Mouse (Mus musculus) embryonic facial prominence, embryonic 12.5 days (tissue): ENCODE measurements around the gene Nol3. TPM values are rescaled to one million over a fixed set of nuclear protein-coding genes. Genes with fewer than 3 reads are reported as not detected.

ENCODE experiments used
- ATAC-seq: fragments of 200-750 bp; cut with Nextera tagmentation; 2 replicates; pipeline ENCODE4 v1.8.0; 2017; ENCODE audit not compliant: insufficient number of reproducible peaks, insufficient read depth, low FRiP score, low TSS enrichment
- H3K27ac ChIP-seq: fragments of 300-500 bp; sonication (generic); 2 replicates; pipeline ENCODE4 v1.5.1; 2016; ENCODE audit warnings: mild to moderate bottlenecking
- H3K27me3 ChIP-seq: fragments of 300-500 bp; sonication (generic); 2 replicates; pipeline ENCODE4 v1.6.1; 2016; ENCODE audit warnings: mild to moderate bottlenecking, moderate library complexity
- H3K36me3 ChIP-seq: fragments of 300-500 bp; sonication (generic); 2 replicates; pipeline ENCODE4 v1.6.1; 2016; ENCODE audit warnings: mild to moderate bottlenecking
- H3K4me1 ChIP-seq: fragments of 300-500 bp; sonication (generic); 2 replicates; pipeline ENCODE4 v1.6.1; 2016
- H3K4me2 ChIP-seq: fragments of 300-500 bp; sonication (generic); replicated peaks from 2 replicates; pipeline ENCODE4 v1.6.1; 2016; ENCODE audit warnings: mild to moderate bottlenecking, moderate library complexity
- H3K4me3 ChIP-seq: fragments of 300-500 bp; sonication (generic); 2 replicates; pipeline ENCODE4 v1.5.1; 2016; ENCODE audit warnings: mild to moderate bottlenecking
- H3K9ac ChIP-seq: fragments of 300-500 bp; sonication (generic); 2 replicates; pipeline ENCODE4 v1.6.1; 2016; ENCODE audit warnings: mild to moderate bottlenecking, moderate library complexity
- H3K9me3 ChIP-seq: fragments of 300-500 bp; sonication (generic); 2 replicates; pipeline ENCODE4 v1.6.1; 2016; ENCODE audit warnings: mild to moderate bottlenecking, moderate library complexity
- WGBS: fragments of 180-500 bp; shearing (Covaris S2); methylation state at CpG from one replicate; pipeline ENCODE4 v1.1.7; 2016; 5-methylcytosine and 5-hydroxymethylcytosine counted together
- polyA plus RNA-seq: library from polyadenylated mRNA; unstranded; fragments of >200 nt; fragmentation: Nextera tagmentation; extraction: Ambion mirVana; gene quantifications from 2 replicates; pipeline ENCODE4 v1.2.1, GENCODE M21; 2016

Nol3 gene
- polyA plus RNA-seq, 1 experiment from 2014 or later = 2.1 TPM

GRCm38 (mm10) chr8:105304325-105305210 lies 28.6 kb downstream of the Nol3 start:
- 69% methylated on average over 9 of the region's 9 CpGs for WGBS
- no peaks in the 10 kb centered on the region for H3K27me3 ChIP-seq
- H3K4me1 ChIP-seq = peaks cover 25% of the 10 kb centered on the region
- no peak overlapping the region for H3K9ac ChIP-seq
- H3K9me3 ChIP-seq = no peaks in the 10 kb centered on the region
- peak overlapping the region; percentile 51; the same call in 1 of the 2 replicates for H3K27ac ChIP-seq
- no peak overlapping the region for H3K4me2 ChIP-seq
- no peak for ATAC-seq
- peaks cover 73% of the 10 kb centered on the region for H3K36me3 ChIP-seq
- H3K4me3 ChIP-seq = no peak overlapping the region

GRCm38 (mm10) chr8:105305211-105306145 lies 29.5 kb downstream of the Nol3 start, which contains the start of gene Elmo3:
Elmo3 (plus strand) TSS chr8:105305601.
- Histone ChIP-seq H3K36me3 (peaks cover 65% of the 10 kb centered on the region), H3K27ac (peak within 1 kb of the TSS; percentile 73)
- WGBS = 6% methylated on average over 29 of the region's 30 CpGs

GRCm38 (mm10) chr8:105306146-105306691 lies 30.3 kb downstream of the Nol3 start:
- peak overlapping the region; percentile 32 for H3K4me3 ChIP-seq
- H3K27me3 ChIP-seq = no peaks in the 10 kb centered on the region
- H3K9ac ChIP-seq = peak overlapping the region; percentile 49
- H3K4me1 ChIP-seq = peaks cover 25% of the 10 kb centered on the region
- no peaks in the 10 kb centered on the region for H3K9me3 ChIP-seq
- ATAC-seq = peak; percentile 39
- 36% methylated on average over 5 of the region's 5 CpGs for WGBS
- H3K4me2 ChIP-seq = peak overlapping the region; percentile 74
- peaks cover 59% of the 10 kb centered on the region for H3K36me3 ChIP-seq
- H3K27ac ChIP-seq = peak overlapping the region; percentile 73

More at GRCm38 (mm10) chr8:105305211-105306145, 29.5 kb downstream of the Nol3 start, which contains the start of gene Elmo3:
- Histone ChIP-seq H3K9ac (peak within 1 kb of the TSS; percentile 49), H3K9me3 (no peaks in the 10 kb centered on the region), H3K4me2 (peak within 1 kb of the TSS; percentile 74), H3K4me1 (peaks cover 25% of the 10 kb centered on the region), H3K27me3 (no peaks in the 10 kb centered on the region), H3K4me3 (peak within 1 kb of the TSS; percentile 32)
- peak; percentile 49 for ATAC-seq

GRCm38 (mm10) chr8:105307670-105308069 lies 31.7 kb downstream of the Nol3 start:
- peaks cover 25% of the 10 kb centered on the region for H3K4me1 ChIP-seq
- H3K36me3 ChIP-seq = peaks cover 56% of the 10 kb centered on the region

GRCm38 (mm10) chr8:105308428-105308827 lies 32.5 kb downstream of the Nol3 start:
- no peaks in the 10 kb centered on the region for H3K9me3 ChIP-seq
- H3K36me3 ChIP-seq = peaks cover 57% of the 10 kb centered on the region
- 95% methylated on average over 10 of the region's 10 CpGs for WGBS
- no peak overlapping the region for H3K4me3 ChIP-seq
- no peak overlapping the region for H3K27ac ChIP-seq
- H3K27me3 ChIP-seq = no peaks in the 10 kb centered on the region
- H3K4me1 ChIP-seq = peaks cover 25% of the 10 kb centered on the region
- H3K4me2 ChIP-seq = no peak overlapping the region
- ATAC-seq = no peak
- no peak overlapping the region for H3K9ac ChIP-seq

More at GRCm38 (mm10) chr8:105307670-105308069, 31.7 kb downstream of the Nol3 start:
- no peaks in the 10 kb centered on the region for H3K27me3 ChIP-seq
- WGBS = 94% methylated on average over 13 of the region's 13 CpGs
- ATAC-seq = no peak
- H3K4me3 ChIP-seq = no peak overlapping the region
- H3K9me3 ChIP-seq = no peaks in the 10 kb centered on the region
- H3K27ac ChIP-seq = no peak overlapping the region
- no peak overlapping the region for H3K4me2 ChIP-seq
- H3K9ac ChIP-seq = no peak overlapping the region

- Histone ChIP-seq H3K4me3 (no peak overlapping the region), H3K36me3 (peaks cover 57% of the 10 kb centered on the region), H3K9ac (no peak overlapping the region), H3K27ac (no peak overlapping the region), H3K9me3 (no peaks in the 10 kb centered on the region), H3K4me1 (peaks cover 24% of the 10 kb centered on the region), H3K4me2 (no peak overlapping the region), H3K27me3 (no peaks in the 10 kb centered on the region)
- no peak for ATAC-seq
- WGBS = 83% methylated on average over 15 of the region's 15 CpGs
Observed at GRCm38 (mm10) chr8:105309142-105309847, 33.4 kb downstream of the Nol3 start.

GRCm38 (mm10) chr8:105310118-105310517 lies 34.2 kb downstream of the Nol3 start:
- Histone ChIP-seq H3K4me2 (no peak overlapping the region), H3K4me3 (no peak overlapping the region), H3K27ac (no peak overlapping the region), H3K4me1 (peaks cover 16% of the 10 kb centered on the region), H3K9me3 (no peaks in the 10 kb centered on the region), H3K9ac (no peak overlapping the region), H3K36me3 (peaks cover 62% of the 10 kb centered on the region), H3K27me3 (no peaks in the 10 kb centered on the region)
- WGBS = 87% methylated on average over 8 of the region's 8 CpGs
- no peak for ATAC-seq

GRCm38 (mm10) chr8:105311718-105312117 lies 35.8 kb downstream of the Nol3 start:
- WGBS = 85% methylated on average over 1 of the region's 1 CpGs
- H3K4me3 ChIP-seq = no peak overlapping the region

GRCm38 (mm10) chr8:105312891-105313481 lies 37.0 kb downstream of the Nol3 start:
- Histone ChIP-seq H3K4me1 (no peaks in the 10 kb centered on the region), H3K9me3 (no peaks in the 10 kb centered on the region), H3K4me3 (no peak overlapping the region), H3K4me2 (no peak overlapping the region), H3K9ac (no peak overlapping the region), H3K27me3 (no peaks in the 10 kb centered on the region), H3K27ac (no peak overlapping the region), H3K36me3 (peaks cover 64% of the 10 kb centered on the region)
- 88% methylated on average over 8 of the region's 8 CpGs for WGBS
- ATAC-seq = no peak

More at GRCm38 (mm10) chr8:105311718-105312117, 35.8 kb downstream of the Nol3 start:
- Histone ChIP-seq H3K9me3 (no peaks in the 10 kb centered on the region), H3K36me3 (peaks cover 72% of the 10 kb centered on the region), H3K4me1 (peaks cover under 1% of the 10 kb centered on the region; the same call in 1 of the 2 replicates), H3K27me3 (no peaks in the 10 kb centered on the region), H3K9ac (no peak overlapping the region), H3K4me2 (no peak overlapping the region), H3K27ac (no peak overlapping the region)
- ATAC-seq = no peak

GRCm38 (mm10) chr8:105313622-105314402 lies 37.9 kb downstream of the Nol3 start:
- no peaks in the 10 kb centered on the region for H3K9me3 ChIP-seq
- H3K4me3 ChIP-seq = no peak overlapping the region
- H3K4me1 ChIP-seq = no peaks in the 10 kb centered on the region
- no peak overlapping the region for H3K4me2 ChIP-seq
- 79% methylated on average over 9 of the region's 9 CpGs for WGBS
- H3K9ac ChIP-seq = no peak overlapping the region
- no peak overlapping the region for H3K27ac ChIP-seq
- peaks cover 59% of the 10 kb centered on the region for H3K36me3 ChIP-seq
- H3K27me3 ChIP-seq = no peaks in the 10 kb centered on the region
- no peak for ATAC-seq
